Mouse (Mus musculus): Measurements from ENCODE around the gene Atp6v0a2.

- TF ChIP-seq GATA1 (IDR thresholded peaks at IDR 0.05; ENCODE audit: borderline replicate concordance, low read length): no peak
- no peak for TF ChIP-seq FLI1 (IDR thresholded peaks at IDR 0.05; ENCODE audit: low read length)
Observed at GRCm38 (mm10) chr5:124622890-124623289, 5.5 kb upstream of the Atp6v0a2 start.
